Mouse (Mus musculus): ENCODE measurements around the gene Cox6b1. TPM values are rescaled to one million over a fixed set of nuclear protein-coding genes. Genes with fewer than 3 reads are reported as not detected.

Gene Cox6b1
- total and polyA plus RNA-seq, 3 experiments: 611 to 799 TPM; not detected in 1

- H3K4me3 ChIP-seq (ENCODE audit: control insufficient read depth in 1 of 2, insufficient read depth in 1 of 2, low read depth in 2 of 2, low read length in 2 of 2): peak within 1 kb of the TSS; percentile 82 to 93
- H3K9ac ChIP-seq (ENCODE audit: control insufficient read depth, low read depth, low read length, poor library complexity, severe bottlenecking): peak within 1 kb of the TSS; percentile 95
- H3K27ac ChIP-seq (ENCODE audit: control insufficient read depth, low read depth, low read length): peak within 1 kb of the TSS; percentile 60
- TF ChIP-seq USF2 (IDR thresholded peaks at IDR 0.05; ENCODE audit: borderline replicate concordance in 1 of 2, insufficient read depth in 1 of 2, low read depth in 1 of 2, low read length in 2 of 2) (no peak), TBP (IDR thresholded peaks at IDR 0.05; ENCODE audit: low read depth, low read length) (peak; percentile 90), RAD21 (IDR thresholded peaks at IDR 0.05; ENCODE audit: low read depth, low read length) (no peak), HCFC1 (IDR thresholded peaks at IDR 0.05; ENCODE audit: low read depth, low read length) (peak; percentile 93), GATA1 (IDR thresholded peaks at IDR 0.05; ENCODE audit: low read depth, low read length) (no peak), NRF1 (IDR thresholded peaks at IDR 0.05; ENCODE audit: insufficient read depth, low read depth, low read length, poor library complexity, severe bottlenecking) (no peak), JUND (IDR thresholded peaks at IDR 0.05; ENCODE audit: low read depth, low read length) (no peak), ZNF384 (IDR thresholded peaks at IDR 0.05; ENCODE audit: low read depth, low read length) (no peak), KAT2A (conservative IDR thresholded peaks at IDR 0.05; ENCODE audit: low read depth, low read length) (peak; percentile 59; the same call in 1 of the 2 replicates), MXI1 (IDR thresholded peaks at IDR 0.05; ENCODE audit: low read depth, low read length) (peak; percentile 91), RCOR1 (IDR thresholded peaks at IDR 0.05; ENCODE audit: low read depth, low read length) (0 out of 2 replicates have a peak, but pooled peaks have one; percentile 18), ZMIZ1 (IDR thresholded peaks at IDR 0.05; ENCODE audit: low read depth, low read length) (peak; percentile 67; the same call in 1 of the 2 replicates), POLR2AphosphoS5 (IDR thresholded peaks at IDR 0.05; ENCODE audit: borderline replicate concordance, low read depth, low read length) (no peak), GABPA (IDR thresholded peaks at IDR 0.05; ENCODE audit: low read depth, low read length) (no peak), NELFE (IDR thresholded peaks at IDR 0.05; ENCODE audit: low read depth, low read length) (peak; percentile 48), E2F4 (IDR thresholded peaks at IDR 0.05; ENCODE audit: borderline replicate concordance, low read depth, low read length) (peak; percentile 91; the same call in 1 of the 2 replicates), CHD2 (IDR thresholded peaks at IDR 0.05; ENCODE audit: low read length) (peak; percentile 90), ZC3H11A (IDR thresholded peaks at IDR 0.05; ENCODE audit: low read depth, low read length) (no peak), ETS1 (IDR thresholded peaks at IDR 0.05; ENCODE audit: low read depth, low read length) (peak; percentile 67; the same call in 1 of the 2 replicates), ZKSCAN1 (IDR thresholded peaks at IDR 0.05; ENCODE audit: low read depth, low read length) (no peak), BHLHE40 (IDR thresholded peaks at IDR 0.05; ENCODE audit: borderline replicate concordance, low read depth, low read length) (no peak), MEF2A (IDR thresholded peaks at IDR 0.05; ENCODE audit: extremely low read depth, insufficient replicate concordance, low read depth, low read length, poor library complexity, severe bottlenecking) (no peak), CHD1 (IDR thresholded peaks at IDR 0.05; ENCODE audit: low read depth, low read length) (no peak), EP300 (IDR thresholded peaks at IDR 0.05; ENCODE audit: low read depth in 1 of 2, low read length in 2 of 2) (no peak), POLR2A (IDR thresholded peaks at IDR 0.05; ENCODE audit: control insufficient read depth in 1 of 2, insufficient read depth in 1 of 2, low read depth in 1 of 2, low read length in 2 of 2, poor library complexity in 1 of 2) (peak in 1 of 2 experiments; percentile 80; a peak in 2 of 4 replicates), MYC (IDR thresholded peaks at IDR 0.05; ENCODE audit: low read depth, low read length) (no peak), MAZ (IDR thresholded peaks at IDR 0.05; ENCODE audit: low read depth, low read length) (no peak), ELF1 (IDR thresholded peaks at IDR 0.05; ENCODE audit: low read depth, low read length) (0 out of 2 replicates have a peak, but pooled peaks have one; percentile 49), UBTF (IDR thresholded peaks at IDR 0.05; ENCODE audit: borderline replicate concordance, insufficient read depth, low read depth, low read length) (no peak), TCF12 (IDR thresholded peaks at IDR 0.05; ENCODE audit: low read depth, low read length) (peak; percentile 44; the same call in 1 of the 2 replicates), MAX (IDR thresholded peaks at IDR 0.05; ENCODE audit: low read length) (no peak; the same call in 1 of the 2 replicates), CTCF (IDR thresholded peaks at IDR 0.05 in 2 of 3, conservative IDR thresholded peaks at IDR 0.05 in 1 of 3; ENCODE audit: control insufficient read depth in 1 of 3, insufficient read depth in 1 of 3, low read depth in 2 of 3, low read length in 3 of 3, poor library complexity in 1 of 3, severe bottlenecking in 1 of 3) (0 out of 6 replicates have a peak, but pooled peaks of 1 of the 3 experiments have one; percentile 4), SIN3A (IDR thresholded peaks at IDR 0.05; ENCODE audit: low read length) (peak; percentile 98), SMC3 (IDR thresholded peaks at IDR 0.05; ENCODE audit: low read depth, low read length) (no peak), POLR2AphosphoS2 (IDR thresholded peaks at IDR 0.05; ENCODE audit: low read length) (no peak; the same call in 1 of the 2 replicates), MYB (IDR thresholded peaks at IDR 0.05; ENCODE audit: low read depth, low read length) (no peak)
These were observed 38.7 kb upstream of the Cox6b1 start, which contains the start of gene Haus5 for GRCm38 (mm10) chr7:30664529-30665200. Gene Haus5, minus strand, starts transcription at chr7:30664994.

More at GRCm38 (mm10) chr7:30664529-30665200, 38.7 kb upstream of the Cox6b1 start, which contains the start of gene Haus5:
- no peaks in the 10 kb centered on the region for H3K4me1 ChIP-seq (ENCODE audit: control insufficient read depth in 1 of 2, insufficient read depth in 2 of 2, low read length in 2 of 2)
- peak; percentile 97 for DNase-seq (ENCODE audit: low read depth, low spot score)
- no peaks in the 10 kb centered on the region for H3K9me3 ChIP-seq (replicated peaks; ENCODE audit: insufficient read depth, low read length)
- H3K79me2 ChIP-seq (ENCODE audit: control insufficient read depth, insufficient read depth, low read length, poor library complexity): peaks cover 3% of the 10 kb centered on the region; the same call in 1 of the 2 replicates
- no peaks in the 10 kb centered on the region for H3K36me3 ChIP-seq (ENCODE audit: control insufficient read depth in 1 of 2, insufficient read depth in 2 of 2, low read length in 2 of 2)
- H3K27me3 ChIP-seq (ENCODE audit: control insufficient read depth in 1 of 2, insufficient read depth in 2 of 2, low read length in 2 of 2): peaks cover 0 to 2% of the 10 kb centered on the region in 2 experiments; a peak in 3 of 4 replicates
